Mouse (Mus musculus) kidney, embryonic 14.5 days (tissue): Measurements from ENCODE around the gene Oser1. TPM values are rescaled to one million over a fixed set of nuclear protein-coding genes. Genes with fewer than 3 reads are reported as not detected.
"Not testable (repeated sequence)": the region's sequence is repeated elsewhere in the genome, so short reads cannot be mapped to it uniquely, and the experiment has no call there.

ENCODE experiments used
- ATAC-seq: fragments of 200-750 bp; cut with Nextera tagmentation; 2 replicates; pipeline ENCODE4 v1.8.0; 2017; ENCODE audit warnings: moderate number of reproducible peaks, mild to moderate bottlenecking, moderate TSS enrichment, moderate library complexity; ENCODE audit not compliant: low FRiP score, low TSS enrichment
- H3K27ac ChIP-seq: fragments of 300-500 bp; sonication (generic); 2 replicates; pipeline ENCODE4 v1.5.1; 2014; ENCODE audit warnings: low read depth, mild to moderate bottlenecking, low read length, moderate library complexity, mixed read lengths
- H3K27me3 ChIP-seq: fragments of 300-500 bp; sonication (generic); 2 replicates; pipeline ENCODE4 v1.6.1; 2014; ENCODE audit warnings: mild to moderate bottlenecking, low read length; ENCODE audit not compliant: control insufficient read depth, insufficient read depth
- H3K36me3 ChIP-seq: fragments of 300-500 bp; sonication (generic); 2 replicates; pipeline ENCODE4 v1.6.1; 2014; ENCODE audit warnings: low read length, mixed read lengths; ENCODE audit not compliant: control insufficient read depth, insufficient read depth
- H3K4me1 ChIP-seq: fragments of 300-500 bp; sonication (generic); 2 replicates; pipeline ENCODE4 v1.6.1; 2014; ENCODE audit warnings: low read length, mixed read lengths; ENCODE audit not compliant: control insufficient read depth, insufficient read depth
- H3K4me2 ChIP-seq: fragments of 300-500 bp; sonication (generic); replicated peaks from 2 replicates; pipeline ENCODE4 v1.6.1; 2014; ENCODE audit warnings: low read depth, mild to moderate bottlenecking, low read length
- H3K4me3 ChIP-seq: fragments of 300-500 bp; sonication (generic); 2 replicates; pipeline ENCODE4 v1.5.1; 2014; ENCODE audit warnings: mild to moderate bottlenecking, low read length
- H3K9ac ChIP-seq: fragments of 300-500 bp; sonication (generic); 2 replicates; pipeline ENCODE4 v1.6.1; 2014; ENCODE audit warnings: low read depth, mild to moderate bottlenecking, low read length, moderate library complexity
- H3K9me3 ChIP-seq: fragments of 300-500 bp; sonication (generic); 2 replicates; pipeline ENCODE4 v1.6.1; 2016; ENCODE audit warnings: low read length; ENCODE audit not compliant: control insufficient read depth
- WGBS: fragments of 180-500 bp; shearing (Covaris S2); extraction: QIAGEN DNeasy Blood & Tissue Kit; methylation state at CpG from one replicate; pipeline ENCODE4 v1.1.7; 2014; 5-methylcytosine and 5-hydroxymethylcytosine counted together
- polyA plus RNA-seq: library from polyadenylated mRNA; unstranded; fragments of >200 nt; fragmentation: Nextera tagmentation; extraction: Ambion mirVana; gene quantifications from 2 replicates; pipeline ENCODE4 v1.2.1, GENCODE M21; 2014

Oser1 gene
- polyA plus RNA-seq, 1 experiment from 2014 or later: 93.3 TPM

DNA sequence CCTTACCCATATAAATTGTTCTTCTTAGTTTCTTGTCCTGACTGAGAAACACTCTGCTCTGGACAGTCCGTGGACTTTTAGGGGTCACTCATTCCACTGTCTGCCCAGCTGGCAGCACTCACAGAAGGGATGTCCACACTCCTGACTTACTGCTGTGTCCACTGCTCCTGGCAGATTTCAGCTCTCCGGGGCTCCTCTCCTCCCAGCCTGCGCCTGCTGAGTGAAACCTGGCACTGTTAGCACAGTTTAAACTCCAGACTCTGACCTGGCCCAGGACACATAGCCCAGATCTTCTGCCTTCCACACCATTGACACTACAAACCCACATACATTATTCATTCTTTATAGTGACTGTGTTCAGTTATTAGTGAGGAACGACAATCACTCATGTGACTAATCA, 39.5 kb upstream of the Oser1 start:
- WGBS: 75% methylated on average over 4 of the region's 4 CpGs
- no peak overlapping the region for H3K27ac ChIP-seq
- no peak overlapping the region for H3K9ac ChIP-seq
- H3K4me2 ChIP-seq: no peak overlapping the region
- H3K27me3 ChIP-seq: peaks cover 3% of the 10 kb centered on the region; the same call in 1 of the 2 replicates
- H3K9me3 ChIP-seq: no peaks in the 10 kb centered on the region
- no peak for ATAC-seq
- peaks cover 4% of the 10 kb centered on the region; the same call in 1 of the 2 replicates for H3K36me3 ChIP-seq
- no peak overlapping the region for H3K4me3 ChIP-seq
- H3K4me1 ChIP-seq: no peaks in the 10 kb centered on the region

GRCm38 (mm10) chr2:163463251-163463769, 38.8 kb upstream of the Oser1 start:
- Histone ChIP-seq H3K4me2 (no peak overlapping the region), H3K9ac (no peak overlapping the region), H3K36me3 (no peaks in the 10 kb centered on the region), H3K4me3 (no peak overlapping the region), H3K27me3 (peaks cover 4% of the 10 kb centered on the region; the same call in 1 of the 2 replicates), H3K27ac (no peak overlapping the region), H3K4me1 (no peaks in the 10 kb centered on the region), H3K9me3 (no peaks in the 10 kb centered on the region)
- 58% methylated on average over 10 of the region's 10 CpGs for WGBS
- ATAC-seq: no peak

DNA sequence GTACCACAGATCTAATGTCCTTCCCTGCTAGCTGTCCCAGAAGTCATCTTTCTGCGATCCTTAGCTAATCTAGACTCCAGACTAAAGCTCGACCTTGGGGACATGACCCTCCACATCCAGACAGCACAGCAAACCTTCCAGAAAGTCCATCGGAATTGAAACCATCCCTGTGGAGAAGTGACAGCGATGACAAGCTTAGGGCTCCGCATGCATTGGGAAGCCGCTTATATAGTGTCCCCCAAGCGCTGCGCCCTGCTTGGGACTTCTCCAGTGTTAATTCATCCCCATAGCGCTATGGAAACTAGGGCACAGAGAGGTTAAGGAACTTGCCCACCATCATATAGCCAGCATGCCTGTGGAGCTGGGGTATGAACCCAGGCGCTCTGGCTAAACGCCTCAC, 38.3 kb upstream of the Oser1 start:
- Histone ChIP-seq H3K36me3 (no peaks in the 10 kb centered on the region), H3K27me3 (peaks cover 6% of the 10 kb centered on the region; the same call in 1 of the 2 replicates), H3K4me2 (no peak overlapping the region), H3K4me1 (no peaks in the 10 kb centered on the region), H3K9ac (no peak overlapping the region), H3K4me3 (no peak overlapping the region), H3K27ac (no peak overlapping the region), H3K9me3 (no peaks in the 10 kb centered on the region)
- WGBS: 75% methylated on average over 11 of the region's 11 CpGs
- ATAC-seq: no peak

GRCm38 (mm10) chr2:163462386-163462785, 37.9 kb upstream of the Oser1 start:
- Histone ChIP-seq H3K9ac (no peak overlapping the region), H3K36me3 (no peaks in the 10 kb centered on the region), H3K4me1 (no peaks in the 10 kb centered on the region), H3K27me3 (peaks cover 6% of the 10 kb centered on the region; the same call in 1 of the 2 replicates), H3K27ac (no peak overlapping the region), H3K4me2 (no peak overlapping the region), H3K9me3 (no peaks in the 10 kb centered on the region), H3K4me3 (no peak overlapping the region)
- 83% methylated on average over 5 of the region's 5 CpGs for WGBS
- ATAC-seq: no peak

GRCm38 (mm10) chr2:163461307-163461706, 36.8 kb upstream of the Oser1 start:
- ATAC-seq, H3K27ac ChIP-seq, H3K4me3 ChIP-seq, H3K9ac ChIP-seq, H3K4me2 ChIP-seq, H3K9me3 ChIP-seq, H3K27me3 ChIP-seq, H3K4me1 ChIP-seq, H3K36me3 ChIP-seq: not testable (repeated sequence)
- WGBS: 97% methylated on average over 8 of the region's 9 CpGs

- Histone ChIP-seq H3K9me3 (no peaks in the 10 kb centered on the region), H3K9ac (no peak overlapping the region), H3K4me1 (no peaks in the 10 kb centered on the region), H3K36me3 (no peaks in the 10 kb centered on the region), H3K4me2 (no peak overlapping the region), H3K27me3 (peaks cover 6% of the 10 kb centered on the region; the same call in 1 of the 2 replicates), H3K27ac (no peak overlapping the region), H3K4me3 (no peak overlapping the region)
- no peak for ATAC-seq
- WGBS: 89% methylated on average over 8 of the region's 8 CpGs
These were observed 36.1 kb upstream of the Oser1 start for GRCm38 (mm10) chr2:163460622-163461021.

- no peaks in the 10 kb centered on the region for H3K36me3 ChIP-seq
- H3K4me1 ChIP-seq: no peaks in the 10 kb centered on the region
- H3K4me3 ChIP-seq: no peak overlapping the region
- H3K27ac ChIP-seq: no peak overlapping the region
- no peak overlapping the region for H3K9ac ChIP-seq
- WGBS: 38% methylated on average over 10 of the region's 10 CpGs
- ATAC-seq: no peak
- H3K27me3 ChIP-seq: peaks cover 6% of the 10 kb centered on the region; the same call in 1 of the 2 replicates
- no peaks in the 10 kb centered on the region for H3K9me3 ChIP-seq
- H3K4me2 ChIP-seq: no peak overlapping the region
These were observed 34.9 kb upstream of the Oser1 start for GRCm38 (mm10) chr2:163459380-163459779.

DNA sequence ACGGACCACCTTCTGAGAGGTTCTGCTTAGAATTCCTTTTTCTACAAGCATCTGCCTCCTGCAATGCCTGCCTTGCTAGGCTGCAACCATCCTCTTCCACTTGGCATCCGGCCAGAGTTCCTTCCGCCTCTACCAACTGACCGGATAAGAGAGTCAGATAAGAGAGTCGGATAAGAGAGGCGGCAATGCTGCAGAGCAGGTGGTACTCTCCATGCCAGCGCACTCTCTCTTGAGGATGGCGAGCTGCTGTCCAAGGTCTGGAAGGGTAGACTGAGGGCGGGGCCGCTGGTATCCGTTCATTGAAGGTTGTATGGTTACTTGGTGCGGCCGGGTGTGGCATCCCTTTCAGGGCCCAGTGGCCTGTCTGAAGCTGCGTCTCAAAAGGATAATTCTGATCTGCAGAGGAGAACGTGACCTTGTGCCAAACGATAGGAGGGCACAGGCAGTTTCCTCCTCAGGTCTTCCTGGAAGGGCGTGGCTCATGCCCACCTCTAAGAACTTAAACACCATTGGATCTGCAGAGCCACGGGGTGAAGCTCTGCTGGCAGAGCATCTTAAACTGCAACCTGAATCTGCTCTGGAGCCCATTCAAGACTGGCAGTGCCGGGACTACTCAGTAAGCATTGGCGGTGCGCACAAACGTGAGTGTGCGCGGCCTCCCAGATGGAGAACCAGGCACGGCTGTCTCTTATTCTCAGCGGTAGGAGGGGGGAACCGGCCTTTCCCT, 34.2 kb upstream of the Oser1 start:
- WGBS: 51% methylated on average over 27 of the region's 27 CpGs
- H3K27me3 ChIP-seq: peaks cover 6% of the 10 kb centered on the region; the same call in 1 of the 2 replicates
- H3K4me3 ChIP-seq: no peak overlapping the region
- ATAC-seq: no peak
- H3K36me3 ChIP-seq: no peaks in the 10 kb centered on the region
- no peak overlapping the region for H3K27ac ChIP-seq
- H3K4me1 ChIP-seq: no peaks in the 10 kb centered on the region
- H3K9me3 ChIP-seq: no peaks in the 10 kb centered on the region
- no peak overlapping the region for H3K4me2 ChIP-seq
- H3K9ac ChIP-seq: no peak overlapping the region

GRCm38 (mm10) chr2:163453378-163453777, 28.9 kb upstream of the Oser1 start:
- ATAC-seq: no peak
- no peak overlapping the region for H3K4me3 ChIP-seq
- H3K27ac ChIP-seq: no peak overlapping the region
- H3K36me3 ChIP-seq: no peaks in the 10 kb centered on the region
- WGBS: 87% methylated on average over 13 of the region's 13 CpGs
- H3K4me1 ChIP-seq: no peaks in the 10 kb centered on the region
- H3K9me3 ChIP-seq: no peaks in the 10 kb centered on the region
- H3K27me3 ChIP-seq: 0 out of 2 replicates have a peak, but pooled peaks cover 3% of the 10 kb centered on the region
- no peak overlapping the region for H3K4me2 ChIP-seq
- no peak overlapping the region for H3K9ac ChIP-seq
